Mouse (Mus musculus) intestine, embryonic 15.5 days (tissue): Measurements from ENCODE around the gene Hist1h1d. TPM values are rescaled to one million over a fixed set of nuclear protein-coding genes. Genes with fewer than 3 reads are reported as not detected.
"Not testable (repeated sequence)": the region's sequence is repeated elsewhere in the genome, so short reads cannot be mapped to it uniquely, and the experiment has no call there.

Experiments
- ATAC-seq: fragments of 200-750 bp; cut with Nextera tagmentation; 2 replicates; pipeline ENCODE4 v1.8.0; 2017; ENCODE audit warnings: moderate TSS enrichment, moderate library complexity
- H3K27ac ChIP-seq: fragments of 300-500 bp; sonication (generic); 2 replicates; pipeline ENCODE4 v1.5.1; 2015; ENCODE audit warnings: mild to moderate bottlenecking, inconsistent platforms
- H3K27me3 ChIP-seq: fragments of 300-500 bp; sonication (generic); replicated peaks from 2 replicates; pipeline ENCODE4 v1.6.1; 2015; ENCODE audit warnings: inconsistent platforms
- H3K36me3 ChIP-seq: fragments of 300-500 bp; sonication (generic); 2 replicates; pipeline ENCODE4 v1.6.1; 2015; ENCODE audit warnings: inconsistent platforms
- H3K4me1 ChIP-seq: fragments of 300-500 bp; sonication (generic); replicated peaks from 2 replicates; pipeline ENCODE4 v1.6.1; 2015; ENCODE audit warnings: inconsistent platforms
- H3K4me2 ChIP-seq: fragments of 300-500 bp; sonication (generic); replicated peaks from 2 replicates; pipeline ENCODE4 v1.6.1; 2015; ENCODE audit warnings: mild to moderate bottlenecking, inconsistent platforms
- H3K4me3 ChIP-seq: fragments of 300-500 bp; sonication (generic); replicated peaks from 2 replicates; pipeline ENCODE4 v1.5.1; 2015; ENCODE audit warnings: inconsistent platforms
- H3K9ac ChIP-seq: fragments of 300-500 bp; sonication (generic); 2 replicates; pipeline ENCODE4 v1.6.1; 2015; ENCODE audit warnings: inconsistent platforms
- H3K9me3 ChIP-seq: fragments of 300-500 bp; sonication (generic); 2 replicates; pipeline ENCODE4 v1.6.1; 2016; ENCODE audit warnings: inconsistent platforms
- WGBS: fragments of 180-500 bp; shearing (Covaris S2); methylation state at CpG from one replicate; pipeline ENCODE4 v1.1.7; 2015; 5-methylcytosine and 5-hydroxymethylcytosine counted together
- polyA plus RNA-seq: library from polyadenylated mRNA; unstranded; fragments of >200 nt; fragmentation: Nextera tagmentation; extraction: Ambion mirVana; gene quantifications from 2 replicates; pipeline ENCODE4 v1.2.1, GENCODE M21; 2015

Hist1h1d gene
- polyA plus RNA-seq, 1 experiment from 2014 or later = 0.46 TPM

GRCm38 (mm10) chr13:23571504-23572217, 18.6 kb downstream of the Hist1h1d start:
- peak overlapping the region; percentile 66 for H3K4me2 ChIP-seq
- not testable (repeated sequence) for H3K4me1 ChIP-seq, H3K9me3 ChIP-seq, H3K36me3 ChIP-seq, ATAC-seq, H3K27me3 ChIP-seq
- peak overlapping the region; percentile 56 for H3K9ac ChIP-seq
- whole genome bisulfite sequencing = under 1% methylated on average over 18 of the region's 34 CpGs
- peak overlapping the region; percentile 93 for H3K27ac ChIP-seq
- peak overlapping the region; percentile 42 for H3K4me3 ChIP-seq

- 27% methylated on average over 2 of the region's 2 CpGs for WGBS
- ATAC-seq = no peak
- no peaks in the 10 kb centered on the region for H3K9me3 ChIP-seq
These were observed 19.4 kb downstream of the Hist1h1d start for GRCm38 (mm10) chr13:23572218-23573033.

GRCm38 (mm10) chr13:23573034-23573897, 20.2 kb downstream of the Hist1h1d start:
- H3K9me3 ChIP-seq, H3K36me3 ChIP-seq, H3K27me3 ChIP-seq, H3K4me1 ChIP-seq, ATAC-seq: not testable (repeated sequence)
- Histone ChIP-seq H3K4me2 (peak overlapping the region; percentile 66), H3K27ac (peak overlapping the region; percentile 93), H3K9ac (peak overlapping the region; percentile 56), H3K4me3 (peak overlapping the region; percentile 42)
- 8% methylated on average over 20 of the region's 20 CpGs for WGBS

More at GRCm38 (mm10) chr13:23572218-23573033, 19.4 kb downstream of the Hist1h1d start:
- Histone ChIP-seq H3K4me2 (peak overlapping the region; percentile 66), H3K4me3 (peak overlapping the region; percentile 42), H3K27me3 (no peaks in the 10 kb centered on the region), H3K36me3 (no peaks in the 10 kb centered on the region), H3K27ac (peak overlapping the region; percentile 93), H3K9ac (peak overlapping the region; percentile 56), H3K4me1 (0 out of 2 replicates have a peak, but pooled peaks cover 3% of the 10 kb centered on the region)

- H3K4me1 ChIP-seq, H3K36me3 ChIP-seq, H3K9me3 ChIP-seq, H3K27me3 ChIP-seq: not testable (repeated sequence)
- ATAC-seq = peak; percentile 89
- Histone ChIP-seq H3K9ac (peak within 1 kb of the TSS; percentile 56), H3K4me2 (peak within 1 kb of the TSS; percentile 66), H3K4me3 (peak within 1 kb of the TSS; percentile 42), H3K27ac (peak within 1 kb of the TSS; percentile 93)
- under 1% methylated on average over 36 of the region's 42 CpGs for WGBS
These were observed 20.9 kb downstream of the Hist1h1d start, which contains the start of the genes Hist1h2bf and Hist1h2ad for GRCm38 (mm10) chr13:23573898-23574524. Gene Hist1h2bf (minus strand): TSS chr13:23574196. Gene Hist1h2ad (plus strand): TSS chr13:23574381.

GRCm38 (mm10) chr13:23574546-23575170, 21.6 kb downstream of the Hist1h1d start:
- H3K4me1 ChIP-seq, H3K9me3 ChIP-seq, H3K27me3 ChIP-seq, H3K4me3 ChIP-seq, H3K36me3 ChIP-seq, ATAC-seq: not testable (repeated sequence)
- Histone ChIP-seq H3K4me2 (peak overlapping the region; percentile 52), H3K9ac (0 out of 2 replicates have a peak overlapping the region, but pooled peaks have one; percentile 41), H3K27ac (peak overlapping the region; percentile 81; the same call in 1 of the 2 replicates)
- 2% methylated on average over 12 of the region's 39 CpGs for WGBS

- H3K9ac ChIP-seq = peak within 1 kb of the TSS; percentile 65
- no peaks in the 10 kb centered on the region for H3K36me3 ChIP-seq
- ATAC-seq = peak; percentile 61
- no peaks in the 10 kb centered on the region for H3K4me1 ChIP-seq
- peak within 1 kb of the TSS; percentile 69 for H3K4me2 ChIP-seq
- H3K4me3 ChIP-seq = peak within 1 kb of the TSS; percentile 42
- no peaks in the 10 kb centered on the region for H3K9me3 ChIP-seq
- no peaks in the 10 kb centered on the region for H3K27me3 ChIP-seq
- peak within 1 kb of the TSS; percentile 84 for H3K27ac ChIP-seq
- under 1% methylated on average over 18 of the region's 18 CpGs for WGBS
These were observed 22.3 kb downstream of the Hist1h1d start, which contains the start of gene Hist1h3d for GRCm38 (mm10) chr13:23575271-23575851. Gene Hist1h3d (plus strand): TSS chr13:23575763.

- not testable (repeated sequence) for H3K27me3 ChIP-seq, H3K36me3 ChIP-seq, ATAC-seq, H3K4me1 ChIP-seq, H3K9me3 ChIP-seq
- peak overlapping the region; percentile 42 for H3K4me3 ChIP-seq
- 0% methylated on average over 20 of the region's 40 CpGs for WGBS
- peak overlapping the region; percentile 65 for H3K9ac ChIP-seq
- peak overlapping the region; percentile 84 for H3K27ac ChIP-seq
- peak overlapping the region; percentile 69 for H3K4me2 ChIP-seq
These were observed 22.8 kb downstream of the Hist1h1d start for GRCm38 (mm10) chr13:23575864-23576313.

GRCm38 (mm10) chr13:23576351-23576881, 23.4 kb downstream of the Hist1h1d start:
- peak overlapping the region; percentile 42 for H3K4me3 ChIP-seq
- no peaks in the 10 kb centered on the region for H3K36me3 ChIP-seq
- H3K4me1 ChIP-seq = no peaks in the 10 kb centered on the region
- peak overlapping the region; percentile 65 for H3K9ac ChIP-seq
- peak overlapping the region; percentile 69 for H3K4me2 ChIP-seq
- H3K27me3 ChIP-seq = no peaks in the 10 kb centered on the region
- WGBS = 8% methylated on average over 7 of the region's 7 CpGs
- ATAC-seq = no peak
- H3K27ac ChIP-seq = peak overlapping the region; percentile 84
- H3K9me3 ChIP-seq = no peaks in the 10 kb centered on the region

- H3K4me1 ChIP-seq = 0 out of 2 replicates have a peak, but pooled peaks cover 3% of the 10 kb centered on the region
- no peak for ATAC-seq
- peak overlapping the region; percentile 84 for H3K27ac ChIP-seq
- H3K9me3 ChIP-seq = no peaks in the 10 kb centered on the region
- H3K4me2 ChIP-seq = peak overlapping the region; percentile 69
- no peaks in the 10 kb centered on the region for H3K36me3 ChIP-seq
- H3K27me3 ChIP-seq = no peaks in the 10 kb centered on the region
- peak overlapping the region; percentile 65; the same call in 1 of the 2 replicates for H3K9ac ChIP-seq
- peak overlapping the region; percentile 42 for H3K4me3 ChIP-seq
- WGBS = 31% methylated on average over 6 of the region's 6 CpGs
These were observed 24.0 kb downstream of the Hist1h1d start for GRCm38 (mm10) chr13:23576906-23577639.

GRCm38 (mm10) chr13:23577835-23578234, 24.8 kb downstream of the Hist1h1d start:
- Histone ChIP-seq H3K4me2 (no peak overlapping the region), H3K36me3 (no peaks in the 10 kb centered on the region), H3K27ac (no peak overlapping the region), H3K4me3 (no peak overlapping the region), H3K9ac (no peak overlapping the region), H3K9me3 (no peaks in the 10 kb centered on the region), H3K27me3 (no peaks in the 10 kb centered on the region), H3K4me1 (peaks cover 6% of the 10 kb centered on the region; the same call in 1 of the 2 replicates)
- WGBS = 92% methylated on average over 1 of the region's 1 CpGs
- ATAC-seq = no peak
